10 mouse cellular contexts compared by ENCODE assay signal in the genomic region with DNA sequence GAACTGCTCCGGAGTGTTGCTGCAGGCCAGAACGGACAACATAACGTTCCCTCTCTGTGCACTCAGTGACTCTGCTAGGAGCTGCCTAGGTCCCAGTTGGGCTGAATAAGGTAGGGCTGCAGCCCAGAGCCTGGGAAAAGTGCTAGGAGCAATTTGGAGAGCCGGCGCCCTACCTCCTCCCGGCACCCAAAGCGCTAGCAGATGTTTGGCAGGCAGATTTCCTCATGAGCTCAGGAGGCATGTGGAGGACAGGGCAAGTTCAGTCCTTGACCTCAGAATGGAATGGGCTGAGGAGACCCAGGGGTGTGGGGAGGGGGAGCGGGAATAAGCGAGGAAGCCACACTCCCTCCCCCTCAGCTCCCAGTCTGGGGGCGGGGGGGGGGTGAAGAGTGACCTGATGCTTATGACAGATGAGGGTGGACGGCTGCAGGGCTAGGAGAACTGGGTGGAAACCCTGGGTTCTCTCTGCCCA.
DNase-seq lines count a peak whose midpoint lies in the region; ATAC-seq and TF ChIP-seq lines count a peak whose summit lies in the region.
"Had no signal": no experiment of that assay in that cellular context is flagged by ENCODE, and none has a peak within 500 bp of the region (broad histone marks: within the 10 kb centered on the region; RNA-seq: fewer than 3 reads in every experiment).

No protein-coding gene starts in this region.

- no peak for DNase-seq in lung, postnatal 25 days (ENCODE audit: low spot score)
- peak; percentile 82 for DNase-seq in gastrocnemius, adult 2 months
- DNase-seq in heart, postnatal 14 days, result peak; percentile 56 to 63
- peak; percentile 21 to 56 for DNase-seq in lung, postnatal 4 days
- no peak for DNase-seq in cerebellum, adult 8-10 months
- no peak for DNase-seq in ovary, postnatal 10 days (ENCODE audit: low spot score)
- DNase-seq in layer of hippocampus, adult 18-20 months (ENCODE audit: low spot score in 2 of 2), result no peak

- no peak for TF ChIP-seq CTCF in gastrocnemius, adult 2 months (IDR thresholded peaks at IDR 0.05)

- no peak overlapping the region for H3K27ac ChIP-seq in lung, embryonic 15.5 days
- H3K27ac ChIP-seq in gastrocnemius, adult 2 months, result peak overlapping the region; percentile 59
- H3K27ac ChIP-seq: neural tube, embryonic 13.5 days had no signal

- peak; percentile 56 for ATAC-seq in lung, embryonic 15.5 days (ENCODE audit: borderline replicate concordance, extremely low read depth, low FRiP score, low TSS enrichment)
- ATAC-seq: forebrain, embryonic 14.5 days had no signal

- no peak overlapping the region for H3K9ac ChIP-seq in lung, embryonic 15.5 days
- H3K9ac ChIP-seq: neural tube, embryonic 13.5 days had no signal

- no peak overlapping the region for H3K4me3 ChIP-seq in lung, embryonic 15.5 days
- no peak overlapping the region for H3K4me3 ChIP-seq in gastrocnemius, adult 2 months
- H3K4me3 ChIP-seq: neural tube, embryonic 13.5 days had no signal

- no peaks in the 10 kb centered on the region for H3K27me3 ChIP-seq in lung, embryonic 15.5 days
- H3K27me3 ChIP-seq: neural tube, embryonic 13.5 days had no signal

- no peaks in the 10 kb centered on the region for H3K36me3 ChIP-seq in lung, embryonic 15.5 days
- H3K36me3 ChIP-seq: neural tube, embryonic 13.5 days had no signal

- no peak overlapping the region for H3K4me2 ChIP-seq in lung, embryonic 15.5 days
- H3K4me2 ChIP-seq: neural tube, embryonic 13.5 days had no signal

- H3K9me3 ChIP-seq in lung, embryonic 15.5 days, result no peaks in the 10 kb centered on the region
- H3K9me3 ChIP-seq: neural tube, embryonic 13.5 days had no signal

- intact Hi-C loops in gastrocnemius, adult 2 months (cut with DNase I), result loop anchor here (10.0 kb wide), 1 partner anchor 273 kb away; the partner anchor contains the start of gene Stx16
- intact Hi-C loops in heart, postnatal 14 days (cut with DNase I), result no loop called here

- WGBS in lung, embryonic 15.5 days, result 31% methylated on average over 10 of the region's 11 CpGs

- peaks cover 8% of the 10 kb centered on the region for H3K4me1 ChIP-seq in lung, embryonic 15.5 days

Comparison
In these comparisons a context has a peak if more than half of its experiments do, and no peak if none do; other contexts are left out.
1. DNase-seq: peak in gastrocnemius, adult 2 months (single experiment), heart, postnatal 14 days (2 of 2) and lung, postnatal 4 days (2 of 2); none in lung, postnatal 25 days (single experiment), cerebellum, adult 8-10 months (single experiment), ovary, postnatal 10 days (single experiment) and layer of hippocampus, adult 18-20 months (0 of 2).